Mouse (Mus musculus): Measurements from ENCODE around the gene Muc3a.

DNA sequence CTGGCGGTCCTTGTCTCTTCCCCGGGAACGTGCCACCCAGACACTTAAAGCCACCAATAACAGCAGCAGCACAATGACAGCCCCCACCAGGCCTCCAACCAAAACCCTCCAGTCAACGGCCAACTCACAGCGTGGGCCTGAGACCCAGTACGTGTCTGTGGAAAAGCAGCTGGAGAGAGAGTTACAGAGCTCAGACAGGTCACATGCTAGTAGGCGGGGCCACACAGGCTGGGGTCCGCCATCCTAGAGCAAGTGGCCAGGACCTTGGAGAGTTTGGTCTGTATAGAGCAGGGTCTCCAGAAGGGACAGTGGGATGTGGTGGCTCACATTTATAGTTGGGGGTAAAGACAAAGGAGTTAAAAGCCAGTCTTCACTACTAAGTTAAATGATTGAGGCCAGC is 1.5 kb downstream of the Muc3a start:
- TF ChIP-seq CTCF (IDR thresholded peaks at IDR 0.05; ENCODE audit: borderline replicate concordance, insufficient read depth, low read depth, low read length) (no peak), POLR2A (IDR thresholded peaks at IDR 0.05; ENCODE audit: borderline replicate concordance, insufficient read depth, low read length) (no peak)

Measured in cerebellum, adult 2 months (tissue).